Mouse (Mus musculus) ES-Bruce4 (cell line): Measurements from ENCODE around the gene Irf2bp2. TPM values are rescaled to one million over a fixed set of nuclear protein-coding genes. Genes with fewer than 3 reads are reported as not detected.
"Not testable (repeated sequence)": the region's sequence is repeated elsewhere in the genome, so short reads cannot be mapped to it uniquely, and the experiment has no call there.

Experiments
- H3K27ac ChIP-seq: 2 replicates; pipeline ENCODE4 v1.5.1; 2012; ENCODE audit warnings: low read length, inconsistent platforms; ENCODE audit not compliant: insufficient read depth
- H3K27me3 ChIP-seq: 2 replicates; pipeline ENCODE4 v1.6.1; 2012; ENCODE audit warnings: mild to moderate bottlenecking, low read length, inconsistent platforms; ENCODE audit not compliant: control insufficient read depth, poor library complexity, insufficient read depth, severe bottlenecking
- H3K36me3 ChIP-seq: 2 replicates; pipeline ENCODE4 v1.6.1; 2012; ENCODE audit warnings: inconsistent platforms, mild to moderate bottlenecking, low read length, moderate library complexity; ENCODE audit not compliant: control insufficient read depth, poor library complexity, insufficient read depth, severe bottlenecking
- H3K4me1 ChIP-seq: one replicate; pipeline ENCODE4 v1.8.1; 2011; ENCODE audit warnings: low read length; ENCODE audit not compliant: control insufficient read depth, insufficient read depth
- H3K4me3 ChIP-seq: 2 replicates; pipeline ENCODE4 v1.5.1; 2011; ENCODE audit warnings: low read depth, mild to moderate bottlenecking, low read length
- H3K9ac ChIP-seq: 2 replicates; pipeline ENCODE4 v1.6.1; 2012; ENCODE audit warnings: low read depth, mild to moderate bottlenecking, inconsistent platforms; ENCODE audit not compliant: poor library complexity, severe bottlenecking
- H3K9me3 ChIP-seq: replicated peaks from 2 replicates; pipeline ENCODE4 v1.6.1; 2012; ENCODE audit warnings: mild to moderate bottlenecking, low read length, inconsistent platforms; ENCODE audit not compliant: control insufficient read depth, poor library complexity, insufficient read depth, severe bottlenecking
- CTCF ChIP-seq: IDR thresholded peaks from one replicate; pipeline ENCODE4 v1.8.1; 2011; ENCODE audit warnings: low read depth, low read length
- EP300 ChIP-seq: IDR thresholded peaks from 2 replicates; pipeline ENCODE4 v1.6.1; 2011; ENCODE audit warnings: low read depth, low read length; ENCODE audit not compliant: insufficient read depth
- POLR2A ChIP-seq: IDR thresholded peaks from one replicate; pipeline ENCODE4 v1.8.1; 2011; ENCODE audit warnings: low read length; ENCODE audit not compliant: insufficient read depth
- polyA plus RNA-seq: library from polyadenylated mRNA; stranded (reverse); fragments of >200 nt; gene quantifications from 2 replicates; pipeline ENCODE4 v1.2.4, GENCODE M21; 2011; ENCODE audit warnings: low read depth; ENCODE audit not compliant: missing spikeins, insufficient read depth, insufficient read length

The Irf2bp2 gene
- polyA plus RNA-seq, 1 experiment: 39.6 TPM

DNA sequence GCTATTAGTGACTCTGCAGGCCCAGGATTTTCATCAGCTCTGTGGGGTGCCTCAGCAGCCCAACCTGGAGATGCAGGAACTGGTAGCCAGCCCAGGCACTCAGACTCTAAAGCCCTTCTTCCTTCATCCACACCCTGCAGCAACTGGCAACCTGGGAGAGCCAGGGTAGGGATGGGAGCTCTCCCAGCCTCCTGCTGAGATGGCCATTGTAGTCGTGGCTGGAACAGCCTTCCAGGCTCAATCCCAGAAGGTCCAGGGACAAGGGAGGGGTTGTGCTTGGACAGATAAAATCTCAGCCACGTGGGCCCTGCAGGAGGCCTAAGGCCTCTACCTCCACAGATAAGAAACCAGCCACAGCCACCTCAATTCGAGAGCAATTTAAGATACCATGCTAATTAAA, 16.9 kb upstream of the Irf2bp2 start:
- Histone ChIP-seq H3K4me3 (no peak overlapping the region), H3K9ac (no peak overlapping the region), H3K27me3 (no peaks in the 10 kb centered on the region), H3K36me3 (no peaks in the 10 kb centered on the region), H3K4me1 (no peaks in the 10 kb centered on the region), H3K27ac (no peak overlapping the region), H3K9me3 (peaks cover 18% of the 10 kb centered on the region)
- TF ChIP-seq EP300 (peak; percentile 82), CTCF (no peak)

DNA sequence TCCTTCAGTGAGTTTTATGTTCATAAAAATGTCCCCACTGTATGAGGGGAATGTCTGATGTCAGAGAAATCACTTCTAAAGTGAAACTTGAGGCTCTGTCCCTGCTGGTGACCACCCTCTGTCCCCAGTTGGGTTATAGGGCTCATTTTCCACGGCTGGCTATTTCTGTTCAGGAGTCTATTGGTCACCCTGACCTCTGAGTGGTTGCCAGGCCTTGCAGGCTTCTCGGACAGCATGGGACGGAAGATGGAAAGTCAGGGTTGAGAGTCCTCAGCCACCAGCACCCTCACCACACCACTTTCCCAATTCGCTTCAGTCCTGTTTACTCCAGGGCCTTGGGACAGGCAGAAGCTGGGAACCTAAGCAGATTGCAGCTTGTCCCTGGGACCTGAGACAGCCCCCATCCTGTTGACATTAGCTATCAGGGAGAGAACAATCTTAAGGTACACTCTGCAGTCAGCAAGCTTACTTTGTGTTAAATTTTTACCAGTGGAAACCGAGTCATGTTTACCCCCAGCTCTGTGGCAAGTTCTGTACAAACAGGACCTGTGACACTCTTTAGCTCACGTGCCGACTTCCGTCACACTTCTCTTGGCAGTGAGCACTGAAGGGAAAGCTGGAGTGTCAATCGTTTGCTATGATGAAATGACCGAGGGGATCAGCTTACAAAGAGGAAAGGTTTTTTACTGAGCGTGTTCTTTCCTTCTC, 15.9 kb upstream of the Irf2bp2 start:
- H3K9me3 ChIP-seq: peaks cover 28% of the 10 kb centered on the region
- H3K9ac ChIP-seq: no peak overlapping the region
- H3K36me3 ChIP-seq: no peaks in the 10 kb centered on the region
- no peaks in the 10 kb centered on the region for H3K4me1 ChIP-seq
- H3K27ac ChIP-seq: no peak overlapping the region
- no peaks in the 10 kb centered on the region for H3K27me3 ChIP-seq
- TF ChIP-seq EP300 (no peak), CTCF (no peak), POLR2A (no peak)
- H3K4me3 ChIP-seq: no peak overlapping the region

DNA sequence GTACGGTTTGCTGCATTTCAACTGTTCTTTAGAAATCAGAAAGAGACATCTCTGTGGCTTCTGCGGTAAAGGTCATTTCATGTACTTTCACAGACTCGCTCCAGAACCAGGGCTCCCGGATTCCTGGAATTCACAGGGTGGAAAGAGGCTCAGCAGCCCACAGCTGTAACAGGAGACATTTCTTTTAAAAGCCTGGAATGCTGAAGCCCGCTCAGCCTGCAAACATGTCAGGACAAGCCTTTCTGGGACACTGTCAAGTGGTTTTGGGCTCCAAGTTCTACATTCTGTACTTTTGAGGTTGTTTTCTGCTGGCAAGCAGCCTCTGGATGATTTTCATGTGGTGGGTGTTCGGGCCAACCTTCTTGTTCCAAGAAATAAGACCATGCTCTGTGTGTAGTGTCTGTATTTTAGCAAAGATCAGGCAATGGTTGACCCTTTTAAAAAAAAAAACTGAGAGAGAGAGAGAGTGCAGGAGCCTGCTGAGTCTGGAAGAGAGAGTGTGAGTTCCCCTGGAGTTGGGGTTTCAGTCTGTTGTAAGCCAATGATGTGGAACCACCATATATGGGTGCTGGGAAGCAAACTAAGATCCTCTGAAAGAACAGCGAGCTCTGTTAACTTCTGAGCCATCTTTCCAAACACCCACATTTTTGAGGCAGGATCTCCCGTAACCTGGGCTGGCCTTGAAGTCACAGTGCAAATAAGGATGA, 9.6 kb upstream of the Irf2bp2 start:
- peak overlapping the region; percentile 57 for H3K9ac ChIP-seq
- no peak overlapping the region for H3K4me3 ChIP-seq
- peaks cover 2% of the 10 kb centered on the region for H3K4me1 ChIP-seq
- peaks cover 31% of the 10 kb centered on the region for H3K9me3 ChIP-seq
- TF ChIP-seq POLR2A (no peak), EP300 (peak; percentile 95), CTCF (no peak)
- no peaks in the 10 kb centered on the region for H3K36me3 ChIP-seq
- peak overlapping the region; percentile 99 for H3K27ac ChIP-seq
- no peaks in the 10 kb centered on the region for H3K27me3 ChIP-seq

DNA sequence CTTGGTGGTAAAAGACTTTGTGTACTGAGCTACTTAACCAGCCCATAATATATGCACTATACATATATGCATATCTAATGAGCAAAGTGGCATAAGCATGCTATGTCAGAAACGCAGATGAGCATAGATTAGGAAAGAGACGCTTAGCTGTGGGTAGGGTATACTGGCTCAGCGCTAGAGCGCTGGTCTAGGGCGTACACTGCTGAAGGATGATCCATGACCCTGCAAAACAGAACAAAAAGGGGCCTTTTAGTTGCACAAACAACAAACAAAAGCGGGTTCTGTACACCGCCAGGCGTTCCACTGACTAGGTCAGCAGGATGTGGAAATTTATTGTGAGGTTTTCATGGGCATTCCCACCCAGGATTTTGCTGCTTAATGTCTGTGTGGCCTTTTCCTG, 8.9 kb upstream of the Irf2bp2 start:
- Histone ChIP-seq H3K9ac (peak overlapping the region; percentile 57), H3K27ac (peak overlapping the region; percentile 99), H3K27me3 (no peaks in the 10 kb centered on the region), H3K4me1 (peaks cover 2% of the 10 kb centered on the region), H3K36me3 (no peaks in the 10 kb centered on the region), H3K9me3 (peaks cover 31% of the 10 kb centered on the region), H3K4me3 (no peak overlapping the region)
- TF ChIP-seq EP300 (no peak), POLR2A (no peak), CTCF (no peak)

DNA sequence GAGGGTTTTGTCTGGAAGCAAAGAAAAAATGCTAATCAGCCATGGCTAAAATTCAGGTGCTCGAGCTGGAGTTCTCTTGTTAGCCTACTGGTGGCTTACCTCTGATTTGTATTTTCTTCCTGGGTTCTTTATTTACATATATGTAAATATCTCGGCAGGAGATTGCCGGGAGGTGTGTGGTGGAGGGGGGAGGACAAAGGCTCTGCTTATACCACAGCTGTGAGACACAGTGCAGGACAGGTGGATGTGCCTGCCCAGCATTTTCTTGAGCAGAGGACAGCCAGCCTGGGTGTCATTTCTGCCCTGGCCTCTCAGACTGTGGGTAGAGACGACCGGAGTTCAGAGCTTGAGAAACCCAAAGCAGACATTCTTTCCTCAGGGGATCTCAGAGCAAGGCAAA, 7.5 kb upstream of the Irf2bp2 start:
- H3K36me3 ChIP-seq: no peaks in the 10 kb centered on the region
- H3K4me3 ChIP-seq: no peak overlapping the region
- no peaks in the 10 kb centered on the region for H3K27me3 ChIP-seq
- peak overlapping the region; percentile 95 for H3K27ac ChIP-seq
- TF ChIP-seq EP300: peak; percentile 93
- no peak for TF ChIP-seq CTCF
- no peak for TF ChIP-seq POLR2A
- H3K4me1 ChIP-seq: peaks cover 2% of the 10 kb centered on the region
- H3K9me3 ChIP-seq: peaks cover 19% of the 10 kb centered on the region
- peak overlapping the region; percentile 10; the same call in 1 of the 2 replicates for H3K9ac ChIP-seq

DNA sequence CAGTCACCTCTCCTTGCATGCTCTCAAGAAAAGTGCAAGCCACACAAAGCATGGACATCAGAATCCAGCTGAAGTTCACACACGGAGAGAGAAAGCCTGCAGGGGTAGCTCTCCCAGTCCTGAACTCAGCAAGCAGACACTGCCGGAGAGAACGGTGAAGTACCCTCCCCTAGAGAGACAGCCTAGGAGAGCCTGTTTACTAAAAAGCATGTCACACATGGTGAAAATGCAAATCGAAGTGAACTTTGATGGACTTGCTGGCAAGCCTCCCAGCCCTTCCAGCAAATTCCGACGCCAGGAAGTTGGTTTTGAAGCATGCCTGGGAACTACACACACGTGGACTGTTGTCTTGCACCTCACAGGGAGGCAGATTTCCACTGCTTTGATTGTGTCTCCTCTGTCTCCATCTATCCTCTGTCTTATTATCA, 7.0 kb upstream of the Irf2bp2 start:
- peaks cover 14% of the 10 kb centered on the region for H3K9me3 ChIP-seq
- H3K27me3 ChIP-seq: no peaks in the 10 kb centered on the region
- peaks cover 2% of the 10 kb centered on the region for H3K4me1 ChIP-seq
- H3K4me3 ChIP-seq: no peak overlapping the region
- peak overlapping the region; percentile 10; the same call in 1 of the 2 replicates for H3K9ac ChIP-seq
- peak overlapping the region; percentile 95 for H3K27ac ChIP-seq
- H3K36me3 ChIP-seq: no peaks in the 10 kb centered on the region
- no peak for TF ChIP-seq POLR2A
- no peak for TF ChIP-seq CTCF
- no peak for TF ChIP-seq EP300

DNA sequence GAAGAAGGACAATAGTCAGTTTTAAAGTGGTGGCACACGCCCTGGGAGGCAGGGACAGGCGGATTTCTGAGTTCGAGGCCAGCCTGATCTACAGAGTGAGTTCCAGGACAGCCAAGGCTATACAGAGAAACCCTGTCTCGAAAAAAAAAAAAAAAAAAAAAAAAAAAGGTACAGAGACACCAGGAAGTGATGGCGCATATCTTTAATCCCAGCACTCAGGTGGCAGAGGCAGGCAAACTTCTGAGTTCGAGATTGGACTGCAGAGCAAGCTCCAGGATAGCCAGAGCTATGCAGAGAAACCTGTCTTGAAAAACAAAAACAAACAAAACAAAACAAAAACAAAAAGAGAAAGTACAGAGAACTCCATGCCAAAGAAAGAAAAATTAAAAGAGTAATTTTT, 6.6 kb upstream of the Irf2bp2 start:
- not testable (repeated sequence) for H3K9ac ChIP-seq, H3K4me1 ChIP-seq, H3K4me3 ChIP-seq, H3K36me3 ChIP-seq, H3K27me3 ChIP-seq
- Histone ChIP-seq H3K27ac (peak overlapping the region; percentile 95), H3K9me3 (peaks cover 10% of the 10 kb centered on the region)
